8 mouse cellular contexts compared by ENCODE assay signal in genomic region chr17:30454862-30455243, GRCm38 (mm10).
DNase-seq lines count a peak whose midpoint lies in the region; ATAC-seq lines count a peak whose summit lies in the region.
"Had no signal": no experiment of that assay in that cellular context is flagged by ENCODE, and none has a peak within 500 bp of the region (broad histone marks: within the 10 kb centered on the region; RNA-seq: fewer than 3 reads in every experiment).

No protein-coding gene starts in this region.

- no peak overlapping the region for H3K4me2 ChIP-seq in liver, embryonic 11.5 days
- H3K4me2 ChIP-seq: limb, embryonic 12.5 days had no signal

- H3K4me3 ChIP-seq in embryonic facial prominence, embryonic 10.5 days, result no peak overlapping the region
- H3K4me3 ChIP-seq in liver, embryonic 11.5 days (ENCODE audit: low read depth, low read length), result no peak overlapping the region
- H3K4me3 ChIP-seq: limb, embryonic 12.5 days had no signal

- ATAC-seq in liver, embryonic 11.5 days (replicated peaks; ENCODE audit: low FRiP score), result no peak

- H3K36me3 ChIP-seq in embryonic facial prominence, embryonic 10.5 days (replicated peaks), result no peaks in the 10 kb centered on the region
- H3K36me3 ChIP-seq in liver, embryonic 11.5 days (ENCODE audit: control insufficient read depth, insufficient read depth, low read length), result no peaks in the 10 kb centered on the region

- no peaks in the 10 kb centered on the region for H3K27me3 ChIP-seq in embryonic facial prominence, embryonic 10.5 days (replicated peaks; ENCODE audit: low read depth, poor library complexity, severe bottlenecking)
- H3K27me3 ChIP-seq in liver, embryonic 11.5 days (replicated peaks; ENCODE audit: control insufficient read depth, insufficient read depth, low read length), result no peaks in the 10 kb centered on the region
- H3K27me3 ChIP-seq: limb, embryonic 12.5 days had no signal

- 29% methylated on average over 3 of the region's 3 CpGs for WGBS in embryonic facial prominence, embryonic 10.5 days
- 20% methylated on average over 3 of the region's 3 CpGs for WGBS in liver, embryonic 11.5 days

- H3K9ac ChIP-seq in liver, embryonic 11.5 days (ENCODE audit: low read depth, low read length), result no peak overlapping the region
- H3K9ac ChIP-seq: limb, embryonic 12.5 days had no signal

- no peaks in the 10 kb centered on the region for H3K9me3 ChIP-seq in embryonic facial prominence, embryonic 10.5 days
- H3K9me3 ChIP-seq in liver, embryonic 11.5 days (ENCODE audit: control insufficient read depth, low read length), result no peaks in the 10 kb centered on the region
- H3K9me3 ChIP-seq: limb, embryonic 12.5 days had no signal

- DNase-seq in 3T3-L1 (ENCODE audit: low read depth, low spot score) (peak; percentile 90), 416B (ENCODE audit: low read depth) (peak; percentile 85)
- DNase-seq in adrenal gland, postnatal 14 days, result peak; percentile 88
- peak; percentile 79 for DNase-seq in embryonic facial prominence, embryonic 10.5 days (ENCODE audit: low spot score)
- DNase-seq in kidney, adult 8-10 months, result peak; percentile 54 to 68
- DNase-seq in liver, embryonic 11.5 days (ENCODE audit: low spot score), result peak; percentile 49
- DNase-seq in spleen, adult 12 weeks (ENCODE audit: low spot score), result peak; percentile 22

- no peak overlapping the region for H3K27ac ChIP-seq in embryonic facial prominence, embryonic 10.5 days (replicated peaks)
- no peak overlapping the region for H3K27ac ChIP-seq in liver, embryonic 11.5 days (ENCODE audit: low read depth, low read length)
- H3K27ac ChIP-seq: limb, embryonic 12.5 days had no signal

- peaks cover 11% of the 10 kb centered on the region for H3K4me1 ChIP-seq in embryonic facial prominence, embryonic 10.5 days
- H3K4me1 ChIP-seq in liver, embryonic 11.5 days (replicated peaks; ENCODE audit: control insufficient read depth, insufficient read depth, low read length), result no peaks in the 10 kb centered on the region

Comparison
In these comparisons a context has a peak if more than half of its experiments do, and no peak if none do; other contexts are left out.
1. DNase-seq: peak in every context shown above with its lines; median percentile 90 in 3T3-L1; 88 in adrenal gland, postnatal 14 days; 85 in 416B; 79 in embryonic facial prominence, embryonic 10.5 days; 61 in kidney, adult 8-10 months; 49 in liver, embryonic 11.5 days; 22 in spleen, adult 12 weeks.